Mouse (Mus musculus): ENCODE measurements around the gene Ppm1f. TPM values are rescaled to one million over a fixed set of nuclear protein-coding genes. Genes with fewer than 3 reads are reported as not detected.

Gene Ppm1f
- polyA plus RNA-seq, 1 experiment from 2014 or later = 36.1 TPM

DNA sequence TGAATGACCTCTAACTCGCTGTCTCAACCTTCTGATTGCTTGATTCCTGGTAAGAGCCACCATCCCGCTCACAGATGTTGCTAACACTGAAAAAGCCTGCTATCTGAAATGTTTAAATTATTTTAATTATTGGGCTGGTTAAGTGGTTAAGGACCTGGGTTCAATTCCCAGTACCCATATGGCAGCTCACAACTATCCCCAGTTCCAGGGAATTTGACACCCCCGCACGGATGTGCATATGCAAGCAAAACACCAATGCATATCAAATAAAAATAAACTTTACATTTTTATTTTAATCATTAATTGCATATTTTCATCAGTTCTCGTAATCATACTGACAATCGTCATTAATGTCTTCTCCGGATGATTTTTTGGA is 26.0 kb upstream of the Ppm1f start:
- H3K27ac ChIP-seq (ENCODE audit: poor library complexity, severe bottlenecking) = peak overlapping the region; percentile 98
- H3K9me3 ChIP-seq (replicated peaks) = no peaks in the 10 kb centered on the region
- peak overlapping the region; percentile 68 for H3K4me3 ChIP-seq
- peak overlapping the region; percentile 80; the same call in 1 of the 2 replicates for H3K9ac ChIP-seq
- H3K4me2 ChIP-seq = peak overlapping the region; percentile 80
- no peaks in the 10 kb centered on the region for H3K27me3 ChIP-seq (replicated peaks)
- ATAC-seq (ENCODE audit: insufficient number of reproducible peaks, low FRiP score) = no peak
- H3K4me1 ChIP-seq (replicated peaks) = peaks cover 22% of the 10 kb centered on the region
- peaks cover 8% of the 10 kb centered on the region for H3K36me3 ChIP-seq
- 34% methylated on average over 7 of the region's 7 CpGs for WGBS

DNA sequence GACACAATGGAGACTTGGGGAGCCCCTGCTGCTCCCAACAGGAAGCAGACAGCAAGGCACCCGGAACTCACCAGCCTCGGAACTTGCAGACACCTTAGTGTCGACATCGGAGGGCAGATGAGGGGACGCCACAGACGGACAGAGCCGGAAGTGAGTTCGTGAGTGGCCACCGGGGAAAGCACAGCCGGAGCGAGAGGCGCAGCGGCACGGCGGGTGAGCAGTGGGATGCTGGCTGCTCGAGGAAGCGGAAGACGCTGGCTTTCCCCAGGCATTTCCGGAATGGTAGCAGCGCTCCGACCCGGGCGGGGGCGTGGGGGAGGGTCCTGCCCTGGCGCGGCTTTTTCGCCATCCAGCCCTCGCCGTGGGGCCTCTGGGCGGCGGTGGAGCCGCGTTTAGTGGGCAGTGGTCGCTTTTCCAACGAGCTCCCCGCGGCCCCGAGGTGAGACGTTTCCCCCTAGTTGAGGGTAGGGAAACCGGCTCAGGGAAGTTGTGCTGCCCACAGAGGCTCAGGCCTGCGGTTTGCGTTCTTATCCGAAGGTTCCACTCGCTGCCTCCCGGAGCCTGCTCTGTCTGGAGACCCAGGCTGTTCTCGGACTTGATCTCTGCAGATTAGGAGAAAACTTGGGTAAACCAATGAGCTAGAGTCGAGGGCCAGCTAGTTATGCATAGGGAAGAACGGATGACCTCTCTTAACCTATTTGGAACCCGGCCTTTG is 25.5 kb upstream of the Ppm1f start, which contains the start of the genes Top3b and Vpreb1:
Top3b (plus strand) TSS at position 120 of the 715 bp plus-strand sequence.
Vpreb1 (minus strand) TSS at position 227 of the 715 bp plus-strand sequence.
- H3K9me3 ChIP-seq (replicated peaks) = no peaks in the 10 kb centered on the region
- H3K36me3 ChIP-seq = peaks cover 10% of the 10 kb centered on the region
- H3K4me1 ChIP-seq (replicated peaks) = peaks cover 21% of the 10 kb centered on the region
- H3K27ac ChIP-seq (ENCODE audit: poor library complexity, severe bottlenecking) = peak within 1 kb of the TSS; percentile 98
- H3K4me2 ChIP-seq = peak within 1 kb of the TSS; percentile 80
- peak within 1 kb of the TSS; percentile 68 for H3K4me3 ChIP-seq
- no peaks in the 10 kb centered on the region for H3K27me3 ChIP-seq (replicated peaks)
- peak; percentile 95 for ATAC-seq (ENCODE audit: insufficient number of reproducible peaks, low FRiP score)
- peak within 1 kb of the TSS; percentile 80 for H3K9ac ChIP-seq
- WGBS = under 1% methylated on average over 49 of the region's 49 CpGs

DNA sequence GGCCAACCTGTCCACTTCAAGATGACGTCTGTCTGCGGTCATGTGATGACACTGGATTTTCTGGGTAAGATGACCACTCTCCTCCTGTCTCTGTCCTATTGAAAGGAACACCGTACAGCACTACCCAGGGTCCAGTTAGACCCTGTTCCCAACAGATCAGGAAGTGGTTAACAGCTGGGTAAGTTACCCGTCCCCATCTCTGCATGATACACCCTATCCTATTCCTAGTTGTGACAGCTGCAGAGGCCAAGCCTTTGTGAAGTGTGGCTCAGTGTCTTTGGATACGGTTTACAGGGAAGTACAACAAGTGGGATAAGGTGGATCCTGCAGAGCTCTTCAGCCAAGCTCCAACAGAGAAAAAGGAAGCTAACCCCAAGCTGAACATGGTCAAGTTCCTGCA is 17.2 kb upstream of the Ppm1f start:
- ATAC-seq (ENCODE audit: insufficient number of reproducible peaks, low FRiP score) = no peak
- Histone ChIP-seq H3K4me2 (no peak overlapping the region), H3K9ac (no peak overlapping the region), H3K4me3 (no peak overlapping the region), H3K9me3 (replicated peaks) (0 out of 2 replicates have a peak, but pooled peaks cover 3% of the 10 kb centered on the region), H3K36me3 (peaks cover 90% of the 10 kb centered on the region), H3K27ac (ENCODE audit: poor library complexity, severe bottlenecking) (no peak overlapping the region), H3K4me1 (replicated peaks) (no peaks in the 10 kb centered on the region), H3K27me3 (replicated peaks) (no peaks in the 10 kb centered on the region)
- 85% methylated on average over 5 of the region's 5 CpGs for WGBS

DNA sequence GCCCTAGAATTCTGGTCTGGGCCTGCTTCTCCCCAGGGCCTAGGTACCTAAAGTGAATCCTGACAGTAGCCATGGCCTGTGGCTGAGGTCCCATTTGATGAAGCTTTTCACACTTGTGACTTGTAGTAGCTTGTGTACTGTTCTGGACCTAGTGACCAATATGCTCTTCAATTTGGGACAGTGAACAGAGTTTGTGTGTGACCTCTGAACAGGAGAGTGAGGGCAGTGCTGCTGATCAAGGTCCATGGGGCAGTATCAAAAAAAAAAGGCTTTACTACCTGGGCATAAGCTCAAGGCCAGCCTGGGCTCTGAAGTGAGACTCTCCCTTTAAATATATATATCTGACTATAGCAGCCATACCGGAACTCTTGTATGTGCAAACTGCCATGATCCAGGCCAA is 7.9 kb upstream of the Ppm1f start:
- Histone ChIP-seq H3K4me3 (no peak overlapping the region), H3K27me3 (replicated peaks) (no peaks in the 10 kb centered on the region), H3K4me2 (no peak overlapping the region), H3K9ac (no peak overlapping the region), H3K36me3 (peaks cover 100% of the 10 kb centered on the region), H3K4me1 (replicated peaks) (no peaks in the 10 kb centered on the region), H3K27ac (ENCODE audit: poor library complexity, severe bottlenecking) (no peak overlapping the region), H3K9me3 (replicated peaks) (no peaks in the 10 kb centered on the region)
- 93% methylated on average over 1 of the region's 1 CpGs for WGBS
- ATAC-seq (ENCODE audit: insufficient number of reproducible peaks, low FRiP score) = no peak

DNA sequence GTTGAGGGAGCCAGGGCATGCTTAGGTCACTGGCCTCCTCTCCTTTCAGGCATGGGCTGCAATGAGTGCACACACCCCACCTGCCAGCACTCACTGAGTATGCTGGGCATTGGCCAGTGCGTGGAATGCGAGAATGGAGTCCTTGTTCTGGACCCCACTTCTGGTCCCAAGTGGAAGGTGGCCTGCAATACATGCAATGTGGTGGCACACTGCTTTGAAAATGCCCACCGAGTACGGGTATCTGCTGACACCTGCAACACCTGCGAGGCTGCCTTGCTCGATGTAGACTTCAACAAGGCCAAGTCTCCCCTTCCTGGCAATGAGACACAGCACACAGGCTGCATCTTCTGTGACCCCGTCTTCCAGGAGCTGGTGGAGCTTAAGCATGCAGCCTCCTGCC is 3.9 kb upstream of the Ppm1f start:
- ATAC-seq (ENCODE audit: insufficient number of reproducible peaks, low FRiP score) = no peak
- no peaks in the 10 kb centered on the region for H3K9me3 ChIP-seq (replicated peaks)
- no peak overlapping the region for H3K27ac ChIP-seq (ENCODE audit: poor library complexity, severe bottlenecking)
- no peak overlapping the region for H3K4me2 ChIP-seq
- H3K4me1 ChIP-seq (replicated peaks) = peaks cover 6% of the 10 kb centered on the region
- 89% methylated on average over 7 of the region's 7 CpGs for WGBS
- H3K27me3 ChIP-seq (replicated peaks) = no peaks in the 10 kb centered on the region
- H3K36me3 ChIP-seq = peaks cover 71% of the 10 kb centered on the region
- no peak overlapping the region for H3K9ac ChIP-seq
- no peak overlapping the region for H3K4me3 ChIP-seq

DNA sequence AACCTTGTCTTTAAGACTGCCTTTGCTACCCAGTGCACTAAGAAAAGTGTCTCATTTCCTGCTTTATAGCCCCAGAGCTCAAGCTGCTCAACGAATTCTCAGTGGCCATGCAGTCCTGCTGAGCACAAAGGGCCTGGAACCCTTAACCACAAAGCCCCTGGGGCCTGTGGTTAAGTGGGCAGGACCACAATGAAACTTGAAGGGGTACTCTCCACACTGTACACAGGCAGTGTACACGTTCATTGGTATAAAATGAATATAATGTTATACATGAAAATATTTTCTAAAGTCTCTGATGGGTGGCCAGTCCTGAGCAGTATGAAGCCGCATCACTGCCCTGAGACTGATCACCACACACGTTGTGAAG is 271 bp upstream of the Ppm1f start:
- Histone ChIP-seq H3K27me3 (replicated peaks) (no peaks in the 10 kb centered on the region), H3K36me3 (peaks cover 39% of the 10 kb centered on the region), H3K4me2 (peak overlapping the region; percentile 85), H3K27ac (ENCODE audit: poor library complexity, severe bottlenecking) (no peak overlapping the region), H3K9me3 (replicated peaks) (no peaks in the 10 kb centered on the region), H3K9ac (no peak overlapping the region), H3K4me3 (0 out of 2 replicates have a peak overlapping the region, but pooled peaks have one; percentile 64), H3K4me1 (replicated peaks) (peaks cover 9% of the 10 kb centered on the region)
- 22% methylated on average over 4 of the region's 4 CpGs for WGBS
- ATAC-seq (ENCODE audit: insufficient number of reproducible peaks, low FRiP score) = peak; percentile 4; the same call in 1 of the 2 replicates

DNA sequence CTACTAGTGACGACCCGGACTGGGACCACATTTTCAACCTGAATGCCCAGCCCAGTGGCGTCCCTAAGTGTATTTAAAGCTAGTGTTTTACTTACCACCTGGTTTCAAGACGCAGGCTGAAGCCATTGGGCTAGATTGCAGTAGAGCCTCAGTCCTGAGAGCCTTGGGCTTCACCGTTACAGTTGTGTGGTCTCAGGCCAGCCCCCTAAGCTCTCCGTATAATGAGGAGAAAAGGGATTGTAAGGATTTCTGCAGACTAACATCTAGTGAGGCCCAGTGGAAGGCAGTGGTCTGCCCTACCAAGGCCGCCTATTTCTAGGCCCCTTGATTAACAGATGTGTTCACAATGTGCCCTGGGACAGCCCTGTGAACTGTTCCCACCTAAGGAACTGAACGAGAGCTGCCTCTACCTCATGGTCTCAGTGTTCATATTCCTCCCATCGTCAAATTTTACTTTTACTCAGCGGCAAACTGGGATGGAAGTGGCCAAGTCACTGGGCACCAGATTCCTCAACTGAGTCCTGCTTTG is 851 bp downstream of the Ppm1f start:
- peak overlapping the region; percentile 85 for H3K4me2 ChIP-seq

DNA sequence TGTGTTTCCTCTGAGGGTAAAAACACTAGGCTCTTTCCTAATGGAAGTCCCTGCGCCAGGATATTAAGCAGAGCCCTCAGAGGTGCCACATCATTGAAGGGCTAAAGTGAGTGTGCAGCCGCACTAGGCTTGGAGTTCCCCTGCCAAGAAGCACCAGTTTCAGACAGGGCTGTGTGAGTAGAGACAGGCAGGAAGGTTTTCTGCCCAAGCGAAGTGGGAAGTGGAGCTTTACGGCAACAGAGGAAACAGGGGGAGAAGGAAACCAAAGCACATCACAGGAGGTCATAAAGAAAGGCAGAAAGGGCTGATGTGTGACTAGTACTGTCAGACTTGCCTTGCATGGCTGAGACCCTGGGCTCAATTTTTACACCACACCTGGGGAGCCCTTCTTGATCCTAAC is 6.1 kb downstream of the Ppm1f start:
- H3K27me3 ChIP-seq (replicated peaks) = no peaks in the 10 kb centered on the region
- H3K27ac ChIP-seq (ENCODE audit: poor library complexity, severe bottlenecking) = peak overlapping the region; percentile 31
- no peaks in the 10 kb centered on the region for H3K9me3 ChIP-seq (replicated peaks)
- ATAC-seq (ENCODE audit: insufficient number of reproducible peaks, low FRiP score) = no peak
- H3K36me3 ChIP-seq = peaks cover 41% of the 10 kb centered on the region
- H3K4me1 ChIP-seq (replicated peaks) = peaks cover 11% of the 10 kb centered on the region
- no peak overlapping the region for H3K4me2 ChIP-seq
- 74% methylated on average over 4 of the region's 4 CpGs for WGBS
- no peak overlapping the region for H3K9ac ChIP-seq
- no peak overlapping the region for H3K4me3 ChIP-seq

More for the DNA sequence above, 851 bp downstream of the Ppm1f start:
- Histone ChIP-seq H3K27me3 (replicated peaks) (no peaks in the 10 kb centered on the region), H3K9me3 (replicated peaks) (no peaks in the 10 kb centered on the region), H3K9ac (peak overlapping the region; percentile 83), H3K27ac (ENCODE audit: poor library complexity, severe bottlenecking) (peak overlapping the region; percentile 50; the same call in 1 of the 2 replicates), H3K4me3 (peak overlapping the region; percentile 64), H3K36me3 (peaks cover 31% of the 10 kb centered on the region), H3K4me1 (replicated peaks) (peaks cover 9% of the 10 kb centered on the region)
- no peak for ATAC-seq (ENCODE audit: insufficient number of reproducible peaks, low FRiP score)
- 28% methylated on average over 10 of the region's 10 CpGs for WGBS

DNA sequence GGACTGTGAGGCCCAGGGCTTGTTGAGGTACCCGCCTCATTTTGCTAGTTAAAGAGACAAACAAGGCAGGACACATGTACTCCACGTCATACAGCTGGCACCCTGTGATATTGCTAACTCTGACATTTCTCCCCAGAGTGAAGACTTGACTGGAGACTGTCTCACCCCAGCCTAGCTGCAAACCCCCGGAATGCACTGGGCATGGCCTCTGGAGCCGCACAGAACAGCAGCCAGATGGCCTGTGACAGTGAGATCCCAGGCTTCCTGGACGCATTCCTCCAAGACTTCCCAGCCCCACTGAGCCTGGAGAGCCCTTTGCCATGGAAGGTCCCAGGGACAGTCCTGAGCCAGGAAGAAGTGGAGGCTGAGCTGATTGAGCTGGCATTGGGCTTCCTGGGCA is 6.9 kb downstream of the Ppm1f start:
- Histone ChIP-seq H3K36me3 (peaks cover 41% of the 10 kb centered on the region), H3K27ac (ENCODE audit: poor library complexity, severe bottlenecking) (no peak overlapping the region), H3K4me1 (replicated peaks) (peaks cover 16% of the 10 kb centered on the region), H3K9me3 (replicated peaks) (no peaks in the 10 kb centered on the region), H3K9ac (no peak overlapping the region), H3K4me3 (no peak overlapping the region), H3K27me3 (replicated peaks) (no peaks in the 10 kb centered on the region), H3K4me2 (no peak overlapping the region)
- ATAC-seq (ENCODE audit: insufficient number of reproducible peaks, low FRiP score) = no peak
- 69% methylated on average over 5 of the region's 5 CpGs for WGBS

DNA sequence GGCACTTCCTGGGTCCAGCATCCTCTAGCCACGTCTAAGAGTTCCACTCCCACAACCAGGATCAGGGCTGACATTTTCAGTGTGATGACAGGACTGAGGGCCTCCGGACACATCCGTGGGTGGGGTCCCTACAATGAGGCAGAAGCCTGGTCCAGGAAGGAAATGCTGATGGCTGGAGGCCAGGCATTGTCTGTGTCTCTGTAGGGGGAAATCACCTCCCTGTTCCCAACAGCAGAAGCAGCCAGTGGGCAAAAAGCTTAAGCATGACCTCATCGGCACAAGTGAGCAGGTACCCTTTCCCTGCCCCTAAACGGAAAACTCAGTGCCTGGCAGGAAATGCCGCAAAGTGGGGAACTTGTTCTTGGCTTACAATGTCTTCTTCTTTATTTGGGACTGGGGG is 11.5 kb downstream of the Ppm1f start:
- WGBS = 49% methylated on average over 6 of the region's 6 CpGs
- Histone ChIP-seq H3K27me3 (replicated peaks) (no peaks in the 10 kb centered on the region), H3K36me3 (peaks cover 60% of the 10 kb centered on the region), H3K27ac (ENCODE audit: poor library complexity, severe bottlenecking) (peak overlapping the region; percentile 80), H3K4me2 (no peak overlapping the region), H3K4me1 (replicated peaks) (peaks cover 25% of the 10 kb centered on the region), H3K9ac (no peak overlapping the region), H3K4me3 (no peak overlapping the region), H3K9me3 (replicated peaks) (no peaks in the 10 kb centered on the region)
- ATAC-seq (ENCODE audit: insufficient number of reproducible peaks, low FRiP score) = peak; percentile 82

DNA sequence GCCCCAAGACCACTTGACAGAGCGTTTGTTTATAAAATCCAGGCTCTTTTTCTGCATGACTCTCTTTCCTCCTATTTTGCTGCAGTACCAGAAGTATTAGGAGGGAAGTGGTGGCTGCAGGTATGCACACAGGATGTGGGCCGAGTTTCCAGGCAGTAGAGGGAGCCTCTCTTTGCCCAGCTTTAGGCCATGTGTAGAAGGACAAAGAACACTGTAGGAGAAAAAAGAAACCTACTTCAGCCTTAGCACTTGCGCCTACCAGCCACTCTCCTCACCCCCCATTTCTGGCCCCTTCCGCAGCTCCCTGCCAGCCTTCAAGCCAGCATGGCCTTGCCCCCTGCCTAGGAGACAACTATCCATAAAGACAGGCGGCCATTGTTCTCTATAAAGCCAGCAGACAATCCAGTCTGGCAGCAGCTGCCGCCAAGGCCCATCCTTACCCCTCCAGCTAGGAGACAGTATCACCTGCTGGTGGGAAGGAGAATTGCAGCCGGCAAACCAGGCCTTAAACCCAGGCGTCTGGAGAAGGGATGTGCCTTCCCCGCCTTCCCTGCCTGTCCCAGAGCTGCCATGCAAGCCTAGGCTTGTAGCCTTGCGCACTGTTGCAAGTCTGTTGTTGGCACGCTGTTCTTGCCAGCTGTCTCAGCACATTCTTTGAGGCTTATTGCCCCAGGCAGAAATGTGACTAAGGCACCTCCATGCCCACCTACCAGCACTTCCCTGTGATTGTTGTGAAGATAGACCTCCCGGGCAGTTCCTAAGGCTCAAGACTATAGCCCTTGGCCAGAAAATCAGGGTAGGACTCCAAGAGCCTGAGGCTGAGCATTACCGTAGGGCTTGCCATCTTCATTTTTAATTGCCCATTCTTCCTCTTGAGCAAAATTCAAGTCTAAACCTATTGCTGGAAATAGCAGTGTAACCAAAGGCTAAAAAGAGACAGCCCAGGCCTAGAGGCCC is 15.7 kb downstream of the Ppm1f start:
- Histone ChIP-seq H3K36me3 (peaks cover 65% of the 10 kb centered on the region), H3K9ac (no peak overlapping the region), H3K27me3 (replicated peaks) (no peaks in the 10 kb centered on the region), H3K4me3 (no peak overlapping the region), H3K27ac (ENCODE audit: poor library complexity, severe bottlenecking) (peak overlapping the region; percentile 18; the same call in 1 of the 2 replicates), H3K4me2 (no peak overlapping the region), H3K9me3 (replicated peaks) (no peaks in the 10 kb centered on the region), H3K4me1 (replicated peaks) (peaks cover 19% of the 10 kb centered on the region)
- WGBS = 44% methylated on average over 13 of the region's 13 CpGs
- peak; percentile 56 for ATAC-seq (ENCODE audit: insufficient number of reproducible peaks, low FRiP score)
